Mouse (Mus musculus): ENCODE measurements around the gene Galnt14. TPM values are rescaled to one million over a fixed set of nuclear protein-coding genes. Genes with fewer than 3 reads are reported as not detected.
A peak's percentile ranks its signal among the peaks of the same experiment; 100 is the strongest.

The Galnt14 gene
- polyA plus RNA-seq (2012; rRNA removed), result 0.08 and 0.12 TPM in 2 replicates

DNA sequence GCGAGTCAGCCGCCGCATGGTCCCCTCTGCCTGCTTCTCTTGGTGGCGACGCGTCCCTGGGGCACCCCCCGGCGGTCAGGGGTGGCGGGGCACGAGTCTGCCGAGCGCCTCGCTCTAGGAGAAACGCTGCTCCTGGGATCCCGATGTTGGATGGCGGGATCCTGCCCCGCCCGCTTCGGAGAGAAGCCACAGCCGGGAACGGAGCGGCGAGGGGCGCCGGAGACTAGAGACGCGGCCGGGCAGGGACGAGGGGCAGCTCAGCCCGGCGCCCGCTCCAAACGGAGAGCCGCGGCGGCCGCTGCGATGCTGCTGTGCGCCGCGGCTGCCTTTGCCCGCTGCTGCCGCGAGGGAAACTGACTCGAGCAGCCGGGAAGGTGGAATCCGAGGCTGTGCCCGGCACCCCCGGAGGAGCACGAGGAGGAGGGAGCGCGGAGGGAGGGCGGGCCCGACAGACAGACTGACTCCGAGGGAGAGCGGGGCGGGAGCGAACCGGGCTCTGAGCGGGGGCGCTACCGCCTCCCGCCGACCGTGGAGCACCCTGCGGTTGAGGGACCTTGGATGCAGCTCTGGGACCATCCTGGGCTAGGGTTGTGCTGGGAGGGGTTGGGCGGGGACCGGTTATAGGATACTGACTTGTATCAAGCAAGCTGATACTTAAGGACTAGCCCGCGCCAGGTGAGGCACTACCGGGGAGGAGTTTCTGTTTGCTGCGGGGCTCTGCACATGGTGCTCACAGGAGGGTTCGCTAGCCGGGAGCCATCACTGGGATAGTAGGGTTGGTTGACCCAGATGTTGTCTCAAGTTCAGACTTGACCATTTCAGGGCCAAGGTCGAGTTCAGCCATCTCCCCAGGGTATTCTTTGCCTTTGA lies at the start of gene Galnt14:
Gene Galnt14 (minus strand): TSS at position 412 of the 870 bp plus-strand sequence.
- WGBS, result under 1% methylated on average over 74 of the region's 75 CpGs
- DNase-seq (ENCODE audit: low read depth, low spot score), result no peak

GRCm38 (mm10) chr17:73743681-73744311 lies 33.5 kb upstream of the Galnt14 start:
- DNase-seq (ENCODE audit: low read depth, low spot score), result peak; percentile 47
- 4% methylated on average over 6 of the region's 6 CpGs for WGBS

- 44% methylated on average over 8 of the region's 8 CpGs for WGBS
These were observed 13.8 kb upstream of the Galnt14 start for GRCm38 (mm10) chr17:73723885-73724682.

DNA sequence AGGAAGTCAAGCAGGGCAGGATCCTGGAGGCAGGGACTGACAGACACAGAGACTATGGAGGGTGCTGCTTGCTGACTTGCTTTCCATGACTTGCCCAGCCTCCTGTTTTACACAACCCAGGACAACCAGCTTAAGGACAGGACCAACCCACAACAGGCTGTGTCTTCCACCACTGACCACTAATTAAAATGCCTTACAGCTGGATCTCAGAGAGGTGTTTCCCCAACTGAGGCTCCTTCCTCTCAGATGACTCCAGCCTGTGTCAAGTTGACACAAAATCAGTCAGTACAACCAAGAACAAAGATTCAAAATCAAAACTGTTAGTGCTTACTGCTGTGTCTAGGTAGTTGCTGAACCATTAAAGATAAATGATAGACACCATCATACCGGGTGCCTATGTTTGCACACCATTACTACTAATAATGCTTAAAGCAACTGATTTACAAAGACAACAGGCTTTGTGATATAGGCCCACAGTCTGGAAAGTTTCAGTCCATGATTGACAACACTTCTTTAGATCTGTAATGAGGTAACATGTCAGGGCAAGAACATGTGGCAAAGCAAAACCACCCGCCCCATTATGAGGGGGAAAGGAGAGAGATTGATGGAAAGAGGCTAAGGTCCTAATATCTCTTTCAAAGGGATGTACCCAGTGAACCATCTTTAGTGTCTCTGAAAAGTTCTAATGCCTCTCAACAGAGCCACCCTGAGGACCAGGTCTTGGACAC lies 8.9 kb upstream of the Galnt14 start:
- no peak for DNase-seq (ENCODE audit: low read depth, low spot score)
- 87% methylated on average over 2 of the region's 2 CpGs for WGBS

More at GRCm38 (mm10) chr17:73723885-73724682, 13.8 kb upstream of the Galnt14 start:
- no peak for DNase-seq (ENCODE audit: low read depth, low spot score)

- WGBS, result 73% methylated on average over 3 of the region's 3 CpGs
These were observed 6.4 kb upstream of the Galnt14 start for GRCm38 (mm10) chr17:73716684-73717083.

DNA sequence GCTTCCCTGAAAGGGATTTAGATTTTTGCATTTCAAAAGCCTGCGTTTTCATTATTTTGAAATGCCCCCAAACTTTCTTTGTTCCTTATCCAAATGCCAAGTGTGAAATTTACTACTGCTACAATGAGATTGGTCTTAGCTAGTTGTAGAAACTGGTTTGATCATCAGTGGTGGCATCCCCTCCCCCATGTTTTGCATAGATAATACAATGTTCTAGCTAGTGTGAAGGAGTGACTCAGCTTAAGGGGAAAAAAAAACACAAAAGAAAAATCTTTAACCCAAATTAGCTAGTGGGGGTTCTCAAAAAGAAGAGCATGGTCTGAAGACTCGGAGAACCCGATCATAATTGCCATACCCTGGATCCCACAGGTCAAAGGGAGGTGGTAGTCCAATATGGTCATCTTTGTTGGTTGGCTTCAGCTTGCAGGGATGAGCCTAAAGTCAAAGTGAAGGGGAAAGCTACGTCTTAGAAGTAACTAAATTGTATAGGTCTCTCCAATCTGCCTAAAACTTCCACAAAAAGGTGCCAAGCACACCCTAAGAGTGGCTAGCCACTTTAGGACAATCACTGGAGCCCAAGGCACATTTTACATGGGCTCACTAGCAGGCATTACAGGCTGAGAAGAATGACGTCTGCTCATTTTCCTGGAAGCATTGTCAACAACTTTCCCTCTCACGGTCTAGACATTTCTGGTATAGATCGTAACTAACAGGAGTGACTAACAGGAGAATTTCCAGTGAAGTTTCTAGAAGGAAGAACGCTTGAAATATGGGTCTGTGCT lies 4.4 kb upstream of the Galnt14 start:
- no peak for DNase-seq (ENCODE audit: low read depth, low spot score)
- WGBS, result 68% methylated on average over 8 of the region's 8 CpGs

More at GRCm38 (mm10) chr17:73716684-73717083, 6.4 kb upstream of the Galnt14 start:
- DNase-seq (ENCODE audit: low read depth, low spot score), result no peak

- 52% methylated on average over 11 of the region's 11 CpGs for WGBS
- DNase-seq (ENCODE audit: low read depth, low spot score), result no peak
These were observed 3.1 kb upstream of the Galnt14 start for GRCm38 (mm10) chr17:73713347-73713746.

GRCm38 (mm10) chr17:73711919-73712318 lies 1.7 kb upstream of the Galnt14 start:
- DNase-seq (ENCODE audit: low read depth, low spot score), result no peak
- WGBS, result 62% methylated on average over 15 of the region's 15 CpGs

GRCm38 (mm10) chr17:73709131-73710041 lies 867 bp downstream of the Galnt14 start:
- WGBS, result 4% methylated on average over 43 of the region's 43 CpGs
- no peak for DNase-seq (ENCODE audit: low read depth, low spot score)

GRCm38 (mm10) chr17:73708451-73708850 lies 1.8 kb downstream of the Galnt14 start:
- 84% methylated on average over 6 of the region's 6 CpGs for WGBS
- DNase-seq (ENCODE audit: low read depth, low spot score), result no peak

- DNase-seq (ENCODE audit: low read depth, low spot score), result no peak
These were observed 6.7 kb downstream of the Galnt14 start for GRCm38 (mm10) chr17:73703571-73703970.

DNA sequence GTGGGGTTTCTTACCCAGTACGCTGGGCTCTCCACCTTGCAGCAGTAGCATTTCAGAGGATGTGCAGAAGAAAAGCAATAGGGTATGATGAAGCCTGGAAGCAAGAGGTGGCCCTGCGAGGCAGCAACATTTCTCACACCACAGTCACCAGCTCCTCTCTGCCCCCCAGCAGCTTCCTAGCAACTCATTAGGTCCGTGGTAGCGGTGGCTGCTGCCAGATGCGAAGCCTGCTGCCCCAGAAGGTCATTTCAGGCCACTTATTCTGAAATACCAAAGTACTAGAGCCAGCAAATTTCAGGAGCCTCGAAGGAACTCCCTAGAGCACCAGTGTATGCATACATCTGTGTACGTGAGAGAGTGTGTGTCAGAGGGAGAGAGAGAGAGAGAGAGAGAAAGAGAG lies 9.2 kb downstream of the Galnt14 start:
- WGBS, result 38% methylated on average over 7 of the region's 7 CpGs
- DNase-seq (ENCODE audit: low read depth, low spot score), result no peak

DNA sequence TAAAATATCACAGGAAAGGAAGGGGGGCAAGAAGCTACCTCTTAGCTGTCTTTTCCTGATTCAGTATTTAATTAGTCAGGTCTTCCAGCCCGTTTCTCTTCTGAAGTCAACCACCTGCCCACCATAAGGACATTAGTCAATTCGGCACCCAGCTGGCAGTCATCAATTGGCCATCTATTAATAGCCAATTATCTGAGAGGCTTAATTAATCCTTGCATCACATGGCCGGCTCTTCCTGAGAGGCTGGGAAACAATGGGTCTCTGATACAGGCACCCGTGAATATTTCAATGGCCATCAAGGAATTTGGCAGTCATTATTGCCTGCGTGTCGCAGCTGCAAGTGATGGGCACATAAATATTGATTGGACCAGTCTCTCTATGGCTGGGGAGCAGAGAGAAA lies 10.4 kb downstream of the Galnt14 start:
- WGBS, result 69% methylated on average over 6 of the region's 6 CpGs
- DNase-seq (ENCODE audit: low read depth, low spot score), result no peak

GRCm38 (mm10) chr17:73694206-73694952 lies 15.9 kb downstream of the Galnt14 start:
- 62% methylated on average over 3 of the region's 3 CpGs for WGBS
- DNase-seq (ENCODE audit: low read depth, low spot score), result no peak

GRCm38 (mm10) chr17:73688261-73688660 lies 22.0 kb downstream of the Galnt14 start:
- no peak for DNase-seq (ENCODE audit: low read depth, low spot score)
- 65% methylated on average over 3 of the region's 3 CpGs for WGBS

- no peak for DNase-seq (ENCODE audit: low read depth, low spot score)
- 74% methylated on average over 8 of the region's 8 CpGs for WGBS
These were observed 24.0 kb downstream of the Galnt14 start for GRCm38 (mm10) chr17:73686292-73686691.

GRCm38 (mm10) chr17:73684746-73685145 lies 25.5 kb downstream of the Galnt14 start:
- WGBS, result 59% methylated on average over 5 of the region's 5 CpGs
- no peak for DNase-seq (ENCODE audit: low read depth, low spot score)
